Mouse (Mus musculus): ENCODE data around the gene Gbp8. TPM values are rescaled to one million over a fixed set of nuclear protein-coding genes. Genes with fewer than 3 reads are reported as not detected.

Gene Gbp8
- polyA plus RNA-seq, 1 experiment from 2014 or later = 1.5 TPM

DNA sequence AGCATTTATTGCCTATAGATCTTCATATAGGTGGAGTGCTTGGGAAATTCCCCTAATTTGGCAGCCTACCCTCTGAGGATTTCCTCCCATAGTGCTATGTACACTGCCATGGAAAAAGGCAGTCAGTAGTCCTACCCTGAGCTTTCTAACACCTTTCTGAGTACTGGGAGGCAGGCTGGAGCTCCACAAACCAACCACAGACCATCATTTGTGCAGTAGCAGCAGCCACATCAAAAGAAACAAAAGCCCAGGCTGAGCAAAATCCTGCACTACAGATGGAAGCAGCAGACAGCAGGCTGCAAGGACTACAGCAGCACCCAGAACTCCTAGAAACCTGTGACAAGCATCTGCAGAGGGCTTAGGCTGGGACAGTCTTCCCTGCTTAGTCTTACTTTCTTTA, 129.0 kb downstream of the Gbp8 start:
- H3K4me2 ChIP-seq (ENCODE audit: low read depth, low read length) = no peak overlapping the region
- no peaks in the 10 kb centered on the region for H3K36me3 ChIP-seq (ENCODE audit: control insufficient read depth, insufficient read depth, low read length)
- H3K9ac ChIP-seq (ENCODE audit: low read length) = no peak overlapping the region
- H3K27ac ChIP-seq (ENCODE audit: low read length) = no peak overlapping the region
- ATAC-seq (ENCODE audit: insufficient read depth, low FRiP score) = no peak
- no peaks in the 10 kb centered on the region for H3K4me1 ChIP-seq (ENCODE audit: control insufficient read depth, insufficient read depth, low read length)
- no peaks in the 10 kb centered on the region for H3K9me3 ChIP-seq (replicated peaks; ENCODE audit: control insufficient read depth, low read length)
- H3K27me3 ChIP-seq (ENCODE audit: control insufficient read depth, insufficient read depth, low read length) = no peaks in the 10 kb centered on the region
- no peak overlapping the region for H3K4me3 ChIP-seq (replicated peaks; ENCODE audit: low read length)

DNA sequence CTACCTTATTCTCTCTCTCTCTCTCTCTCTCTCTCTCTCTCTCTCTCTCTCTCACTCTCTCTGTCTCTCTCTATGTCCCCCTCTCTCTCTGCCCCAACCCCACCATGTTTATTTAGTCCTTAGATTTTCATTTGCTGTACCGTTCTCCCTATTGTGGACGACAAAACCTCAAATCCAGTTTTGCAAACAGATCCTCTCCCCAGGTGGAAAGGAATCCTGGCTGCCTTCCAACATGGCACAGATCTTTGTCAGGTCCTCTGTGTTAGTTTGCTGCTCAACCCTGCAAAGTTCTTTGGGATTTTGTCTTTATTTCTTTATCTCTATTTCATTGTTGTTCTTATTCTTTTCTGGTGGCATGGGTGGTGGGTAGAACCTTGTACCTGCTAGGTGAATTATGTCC, 149.9 kb downstream of the Gbp8 start:
- H3K36me3 ChIP-seq (ENCODE audit: control insufficient read depth, insufficient read depth, low read length) = no peaks in the 10 kb centered on the region
- no peaks in the 10 kb centered on the region for H3K27me3 ChIP-seq (ENCODE audit: control insufficient read depth, insufficient read depth, low read length)
- no peaks in the 10 kb centered on the region for H3K4me1 ChIP-seq (ENCODE audit: control insufficient read depth, insufficient read depth, low read length)
- H3K27ac ChIP-seq (ENCODE audit: low read length) = no peak overlapping the region
- H3K4me3 ChIP-seq (replicated peaks; ENCODE audit: low read length) = no peak overlapping the region
- no peak for ATAC-seq (ENCODE audit: insufficient read depth, low FRiP score)
- H3K4me2 ChIP-seq (ENCODE audit: low read depth, low read length) = no peak overlapping the region
- no peak overlapping the region for H3K9ac ChIP-seq (ENCODE audit: low read length)
- H3K9me3 ChIP-seq (replicated peaks; ENCODE audit: control insufficient read depth, low read length) = no peaks in the 10 kb centered on the region
- 72% methylated on average over 2 of the region's 2 CpGs for WGBS

DNA sequence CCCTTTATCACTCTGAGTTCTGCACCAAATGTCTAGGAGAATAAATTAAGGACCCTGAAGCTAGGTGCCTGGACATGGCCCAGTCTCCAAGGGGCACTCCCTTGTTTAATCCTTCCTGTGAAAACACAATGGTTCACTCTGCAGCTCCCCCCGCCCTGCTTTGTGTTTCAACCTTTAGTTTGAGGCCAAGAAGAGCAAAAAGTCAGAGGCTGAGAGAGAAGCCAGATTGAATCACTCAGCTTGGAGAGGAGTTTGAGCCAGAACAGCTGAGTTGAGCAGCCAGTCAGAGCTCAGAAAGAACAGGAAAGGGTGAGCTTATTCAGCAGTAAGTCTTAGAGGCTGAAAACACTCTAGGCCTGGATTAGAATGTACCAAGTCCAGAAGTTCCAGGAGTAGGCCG, 151.3 kb downstream of the Gbp8 start:
- Histone ChIP-seq H3K27ac (ENCODE audit: low read length) (no peak overlapping the region), H3K27me3 (ENCODE audit: control insufficient read depth, insufficient read depth, low read length) (no peaks in the 10 kb centered on the region), H3K4me1 (ENCODE audit: control insufficient read depth, insufficient read depth, low read length) (no peaks in the 10 kb centered on the region), H3K9ac (ENCODE audit: low read length) (peak overlapping the region; percentile 31; the same call in 1 of the 2 replicates), H3K36me3 (ENCODE audit: control insufficient read depth, insufficient read depth, low read length) (no peaks in the 10 kb centered on the region), H3K4me2 (ENCODE audit: low read depth, low read length) (no peak overlapping the region), H3K9me3 (replicated peaks; ENCODE audit: control insufficient read depth, low read length) (no peaks in the 10 kb centered on the region), H3K4me3 (replicated peaks; ENCODE audit: low read length) (no peak overlapping the region)
- 33% methylated on average over 2 of the region's 2 CpGs for WGBS
- no peak for ATAC-seq (ENCODE audit: insufficient read depth, low FRiP score)

DNA sequence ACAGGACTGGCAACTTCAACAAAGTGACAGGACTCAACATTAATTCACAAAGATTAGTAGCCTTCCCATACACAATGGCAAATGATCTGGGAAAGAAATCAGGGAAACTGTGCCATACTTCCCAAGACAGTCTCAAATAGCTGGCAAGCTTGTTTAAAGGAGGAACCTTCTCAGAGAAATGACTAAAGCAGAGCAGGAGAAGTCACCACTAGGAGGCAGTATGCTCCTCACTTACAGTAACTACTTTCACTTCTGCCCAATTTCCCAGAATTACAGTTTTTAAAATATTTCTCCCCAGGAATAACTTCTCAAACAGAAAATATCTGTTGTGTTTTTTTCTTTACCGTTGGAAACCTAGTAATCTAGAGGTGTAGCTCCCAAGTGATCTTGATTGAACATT, 152.6 kb downstream of the Gbp8 start:
- Histone ChIP-seq H3K4me3 (replicated peaks; ENCODE audit: low read length) (no peak overlapping the region), H3K36me3 (ENCODE audit: control insufficient read depth, insufficient read depth, low read length) (no peaks in the 10 kb centered on the region), H3K9me3 (replicated peaks; ENCODE audit: control insufficient read depth, low read length) (no peaks in the 10 kb centered on the region), H3K27me3 (ENCODE audit: control insufficient read depth, insufficient read depth, low read length) (no peaks in the 10 kb centered on the region), H3K4me2 (ENCODE audit: low read depth, low read length) (no peak overlapping the region), H3K9ac (ENCODE audit: low read length) (no peak overlapping the region), H3K27ac (ENCODE audit: low read length) (no peak overlapping the region), H3K4me1 (ENCODE audit: control insufficient read depth, insufficient read depth, low read length) (no peaks in the 10 kb centered on the region)
- WGBS = 57% methylated on average over 1 of the region's 1 CpGs
- ATAC-seq (ENCODE audit: insufficient read depth, low FRiP score) = no peak

DNA sequence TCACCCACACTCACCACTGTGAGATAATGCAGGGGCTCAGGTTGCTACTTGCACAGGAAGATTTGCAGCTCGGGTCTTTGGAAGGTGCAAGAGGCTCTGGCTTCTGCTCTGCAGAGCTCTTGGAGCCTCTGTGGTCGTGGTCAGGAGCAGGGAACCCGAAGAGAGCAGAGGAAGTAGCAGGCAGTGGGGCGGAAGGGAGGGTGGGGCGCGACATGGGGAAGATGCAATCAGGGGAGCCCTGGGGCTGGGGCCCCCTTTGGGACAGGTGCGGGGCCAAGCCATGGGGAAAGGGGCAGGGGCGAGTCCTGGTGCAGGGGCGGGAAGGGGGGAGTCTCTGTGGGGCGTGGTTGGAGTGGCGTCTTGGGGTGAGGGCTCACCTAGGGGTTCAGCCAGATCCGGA, 156.8 kb downstream of the Gbp8 start, which contains the start of gene Abcg3:
Gene Abcg3, minus strand, starts transcription at position 184 of the 400 bp plus-strand sequence.
- H3K9me3 ChIP-seq (replicated peaks; ENCODE audit: control insufficient read depth, low read length) = no peaks in the 10 kb centered on the region
- H3K36me3 ChIP-seq (ENCODE audit: control insufficient read depth, insufficient read depth, low read length) = no peaks in the 10 kb centered on the region
- no peak within 1 kb of the TSS for H3K9ac ChIP-seq (ENCODE audit: low read length)
- no peaks in the 10 kb centered on the region for H3K27me3 ChIP-seq (ENCODE audit: control insufficient read depth, insufficient read depth, low read length)
- peak within 1 kb of the TSS; percentile 19 for H3K4me3 ChIP-seq (replicated peaks; ENCODE audit: low read length)
- peak within 1 kb of the TSS; percentile 45 for H3K4me2 ChIP-seq (ENCODE audit: low read depth, low read length)
- H3K27ac ChIP-seq (ENCODE audit: low read length) = no peak within 1 kb of the TSS
- WGBS = 26% methylated on average over 12 of the region's 12 CpGs
- no peaks in the 10 kb centered on the region for H3K4me1 ChIP-seq (ENCODE audit: control insufficient read depth, insufficient read depth, low read length)
- no peak for ATAC-seq (ENCODE audit: insufficient read depth, low FRiP score)

DNA sequence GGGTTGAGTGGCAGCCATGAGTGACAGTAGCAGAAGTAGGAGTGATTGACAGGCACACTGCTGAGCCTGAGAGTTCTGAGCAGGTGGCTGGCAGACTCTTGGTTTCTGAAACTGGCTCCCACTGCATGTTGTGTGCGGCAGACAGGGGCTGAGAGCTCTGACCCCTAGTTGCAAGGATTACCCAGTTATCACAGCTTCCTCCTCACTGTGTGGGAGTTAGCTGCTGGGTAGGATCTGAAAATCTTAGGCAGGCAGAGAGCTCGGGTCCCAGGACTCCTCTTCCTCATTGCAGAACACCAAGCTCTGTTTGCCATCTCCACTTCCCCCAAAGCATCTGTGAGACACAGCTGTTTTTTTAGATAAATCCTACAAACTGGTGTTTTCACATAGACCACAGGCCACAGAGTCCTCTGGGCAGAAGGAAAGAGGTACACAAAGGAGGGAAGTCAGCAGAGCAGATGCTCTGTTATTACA, 160.3 kb downstream of the Gbp8 start:
- WGBS = 44% methylated on average over 2 of the region's 2 CpGs
- Histone ChIP-seq H3K4me1 (ENCODE audit: control insufficient read depth, insufficient read depth, low read length) (no peaks in the 10 kb centered on the region), H3K27ac (ENCODE audit: low read length) (no peak overlapping the region), H3K36me3 (ENCODE audit: control insufficient read depth, insufficient read depth, low read length) (no peaks in the 10 kb centered on the region), H3K9ac (ENCODE audit: low read length) (no peak overlapping the region), H3K9me3 (replicated peaks; ENCODE audit: control insufficient read depth, low read length) (no peaks in the 10 kb centered on the region), H3K4me3 (replicated peaks; ENCODE audit: low read length) (no peak overlapping the region), H3K4me2 (ENCODE audit: low read depth, low read length) (no peak overlapping the region), H3K27me3 (ENCODE audit: control insufficient read depth, insufficient read depth, low read length) (no peaks in the 10 kb centered on the region)
- ATAC-seq (ENCODE audit: insufficient read depth, low FRiP score) = no peak

Other genes with a start within 250 kb of the Gbp8 start
- 3.1 and 3.2 TPM in 2 replicates for gene Abcg3, start 156.8 kb downstream of the Gbp8 start, polyA plus RNA-seq (2015; fragmentation: Nextera tagmentation; extraction: Ambion mirVana)
- gene Gbp9, start within 50 bp of the Gbp8 start, polyA plus RNA-seq (2015; fragmentation: Nextera tagmentation; extraction: Ambion mirVana) = 3.3 and 3.5 TPM in 2 replicates
- gene Gbp4, start within 50 bp of the Gbp8 start, polyA plus RNA-seq (2015; fragmentation: Nextera tagmentation; extraction: Ambion mirVana) = 1.1 TPM in 2 replicates
- 0.43 and 0.45 TPM in 2 replicates for gene Gbp10, start 100.0 kb upstream of the Gbp8 start, polyA plus RNA-seq (2015; fragmentation: Nextera tagmentation; extraction: Ambion mirVana)
- 0.09 TPM in 1 of 2 replicates, not detected in the other for gene Gm43302, start 154.2 kb upstream of the Gbp8 start, polyA plus RNA-seq (2015; fragmentation: Nextera tagmentation; extraction: Ambion mirVana)
- gene Gbp6, start 154.2 kb upstream of the Gbp8 start, polyA plus RNA-seq (2015; fragmentation: Nextera tagmentation; extraction: Ambion mirVana) = 2.1 and 2.6 TPM in 2 replicates

Measured in stomach, embryonic 16.5 days (tissue).